In the genomic region with DNA sequence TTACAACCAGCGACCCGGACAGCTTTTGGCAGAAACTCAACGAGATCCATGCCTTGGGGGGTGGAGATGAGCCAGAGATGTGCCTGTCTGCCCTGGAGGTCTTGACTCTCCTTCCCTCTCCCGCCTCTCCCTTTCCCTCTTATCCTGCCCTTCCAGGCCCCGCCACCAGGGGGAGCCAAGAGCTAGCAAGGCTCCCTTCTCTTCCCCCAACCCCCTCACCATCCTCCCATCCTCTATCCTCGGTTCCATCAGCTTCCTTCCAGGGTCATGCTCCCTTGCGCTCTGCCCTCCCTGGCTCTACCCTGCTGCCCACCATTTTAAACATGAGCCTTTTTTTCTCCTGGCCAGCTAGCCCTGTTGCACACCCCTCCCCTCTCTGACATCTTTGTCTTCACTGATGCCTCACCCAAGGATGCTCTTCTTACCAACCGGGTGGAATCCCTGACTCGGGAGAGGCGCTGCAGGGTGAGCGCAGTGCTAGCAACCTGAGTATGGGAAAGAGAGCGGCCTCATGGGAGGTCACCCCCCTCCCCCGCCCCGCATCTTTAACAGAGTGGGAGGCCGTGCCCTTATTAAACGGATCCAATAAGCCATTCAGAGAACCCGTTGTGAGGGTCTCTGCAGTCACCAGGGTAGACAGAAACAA, we compare ENCODE assay signal across 1 mouse cellular context.
A peak's percentile ranks its signal among the peaks of the same experiment; 100 is the strongest.
TF ChIP-seq lines count a peak whose summit lies in the region.

No protein-coding gene starts in this region.

TF ChIP-seq in CH12.LX, 34 proteins besides CTCF, POLR2A, EP300 and RAD21:
- TF ChIP-seq CHD2 (IDR thresholded peaks at IDR 0.05; ENCODE audit: low read length): no peak
- TF ChIP-seq IRF4 (IDR thresholded peaks at IDR 0.05; ENCODE audit: low read depth, low read length): 0 out of 2 replicates have a peak, but pooled peaks have one; percentile 38
- TF ChIP-seq HCFC1 (IDR thresholded peaks at IDR 0.05; ENCODE audit: low read depth, low read length): no peak
- no peak for TF ChIP-seq SIN3A (IDR thresholded peaks at IDR 0.05; ENCODE audit: low read length)
- no peak for TF ChIP-seq KAT2A (IDR thresholded peaks at IDR 0.05; ENCODE audit: insufficient replicate concordance, low read length)
- no peak for TF ChIP-seq PAX5 (IDR thresholded peaks at IDR 0.05; ENCODE audit: low read length)
- TF ChIP-seq TBP (conservative IDR thresholded peaks at IDR 0.05; ENCODE audit: low read depth, low read length): no peak
- no peak for TF ChIP-seq GABPA (IDR thresholded peaks at IDR 0.05; ENCODE audit: insufficient replicate concordance, low read depth, low read length)
- TF ChIP-seq SMC3 (IDR thresholded peaks at IDR 0.05; ENCODE audit: low read depth, low read length): peak; percentile 98
- TF ChIP-seq ZC3H11A (IDR thresholded peaks at IDR 0.05; ENCODE audit: low read depth, low read length): peak; percentile 62
- no peak for TF ChIP-seq POLR2AphosphoS2 (IDR thresholded peaks at IDR 0.05; ENCODE audit: low read depth, low read length)
